Mouse (Mus musculus): Measurements from ENCODE around the gene Slc25a3.

DNA sequence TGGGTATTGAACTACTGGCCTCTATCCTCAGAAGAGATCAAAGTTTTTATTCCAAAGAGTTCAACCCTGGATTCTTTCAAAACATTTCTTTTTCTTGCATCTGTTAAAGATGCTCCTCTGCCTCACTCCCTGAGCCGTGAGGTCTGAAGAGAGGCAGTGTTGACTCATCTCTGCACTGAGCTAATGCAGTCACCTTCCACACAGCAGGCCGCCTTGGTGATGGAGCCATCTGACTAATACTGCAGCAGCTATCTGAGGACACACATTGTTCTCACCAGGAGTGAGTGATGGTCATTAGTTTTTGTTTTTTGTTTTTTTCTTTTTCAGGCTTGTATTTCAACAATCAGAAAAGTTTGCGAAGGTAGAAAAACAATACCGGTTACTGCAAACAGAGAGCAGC, 31.0 kb downstream of the Slc25a3 start:
- no peak for TF ChIP-seq POLR2A (IDR thresholded peaks at IDR 0.05; ENCODE audit: extremely low read depth, insufficient read depth, low read length)
- TF ChIP-seq CTCF (IDR thresholded peaks at IDR 0.05; ENCODE audit: extremely low read depth, insufficient read depth, low read length), result no peak

Measured in cortical plate, adult 2 months (tissue).